19 mouse cellular contexts compared by ENCODE assay signal in genomic region chr5:131646192-131646775, GRCm38 (mm10).
A peak's percentile ranks its signal among the peaks of the same experiment; 100 is the strongest.
DNase-seq lines count a peak whose midpoint lies in the region; ATAC-seq lines count a peak whose summit lies in the region.
"Had no signal": no experiment of that assay in that cellular context is flagged by ENCODE, and none has a peak within 500 bp of the region (broad histone marks: within the 10 kb centered on the region; RNA-seq: fewer than 3 reads in every experiment).

No protein-coding gene starts in this region.

- 41% methylated on average over 10 of the region's 10 CpGs for WGBS in neural tube, embryonic 11.5 days
- 9% methylated on average over 10 of the region's 10 CpGs for WGBS in midbrain, embryonic 14.5 days

- peaks cover 58% of the 10 kb centered on the region for H3K4me1 ChIP-seq in neural tube, embryonic 11.5 days (ENCODE audit: control insufficient read depth, insufficient read depth, low read length)
- peaks cover 68% of the 10 kb centered on the region for H3K4me1 ChIP-seq in midbrain, embryonic 14.5 days (ENCODE audit: control insufficient read depth, insufficient read depth, low read length)

- no peak overlapping the region for H3K27ac ChIP-seq in neural tube, embryonic 11.5 days (ENCODE audit: low read depth, low read length)
- peak overlapping the region; percentile 52; the same call in 1 of the 2 replicates for H3K27ac ChIP-seq in midbrain, embryonic 14.5 days (replicated peaks; ENCODE audit: low read depth, low read length)
- H3K27ac ChIP-seq: limb, embryonic 13.5 days; liver, embryonic 15.5 days; stomach, postnatal 0 days had no signal

- peak; percentile 37 for DNase-seq in embryo, embryonic 10 days (ENCODE audit: low spot score)
- no peak for DNase-seq in embryo, embryonic 9.5 days (ENCODE audit: extremely low spot score)
- peak; percentile 63 for DNase-seq in neural tube, embryonic 11.5 days (ENCODE audit: low spot score)
- DNase-seq in neural tube, embryonic 10.5 days (ENCODE audit: extremely low spot score, low spot score) = no peak
- no peak for DNase-seq in midbrain, embryonic 14.5 days
- DNase-seq in heart, adult 18-20 months = no peak
- no peak for DNase-seq in lung, postnatal 4 days
- no peak for DNase-seq in cerebellum, adult 11 months
- DNase-seq: adrenal gland, adult 8-10 months; heart, adult 11 months; kidney, postnatal 14 days had no signal

- H3K4me3 ChIP-seq in neural tube, embryonic 11.5 days (ENCODE audit: low read depth, low read length) = no peak overlapping the region
- H3K4me3 ChIP-seq in midbrain, embryonic 14.5 days (replicated peaks; ENCODE audit: low read depth, low read length) = no peak overlapping the region
- H3K4me3 ChIP-seq: embryonic facial prominence, embryonic 13.5 days; heart, embryonic 15.5 days; limb, embryonic 13.5 days; liver, embryonic 15.5 days had no signal

- no peaks in the 10 kb centered on the region for H3K9me3 ChIP-seq in neural tube, embryonic 11.5 days (ENCODE audit: control insufficient read depth, low read length)
- no peaks in the 10 kb centered on the region for H3K9me3 ChIP-seq in midbrain, embryonic 14.5 days (ENCODE audit: control insufficient read depth, low read length)
- H3K9me3 ChIP-seq: embryonic facial prominence, embryonic 13.5 days; heart, embryonic 15.5 days; limb, embryonic 13.5 days; liver, embryonic 15.5 days had no signal

- no peak overlapping the region for H3K9ac ChIP-seq in neural tube, embryonic 11.5 days (ENCODE audit: low read length)
- H3K9ac ChIP-seq in midbrain, embryonic 14.5 days (replicated peaks; ENCODE audit: low read length) = no peak overlapping the region
- H3K9ac ChIP-seq: embryonic facial prominence, embryonic 13.5 days; heart, embryonic 15.5 days; limb, embryonic 13.5 days; liver, embryonic 15.5 days had no signal

- ATAC-seq in neural tube, embryonic 11.5 days (ENCODE audit: insufficient read depth, low FRiP score, low TSS enrichment) = peak; percentile 40; the same call in 1 of the 2 replicates
- no peak for ATAC-seq in midbrain, embryonic 14.5 days (ENCODE audit: low FRiP score, low TSS enrichment)
- ATAC-seq: CD4-positive, CD25-positive, alpha-beta regulatory T cell, adult 4 months; lung, postnatal 0 days had no signal

- no peaks in the 10 kb centered on the region for H3K36me3 ChIP-seq in neural tube, embryonic 11.5 days (ENCODE audit: control insufficient read depth, insufficient read depth, low read length)
- no peaks in the 10 kb centered on the region for H3K36me3 ChIP-seq in midbrain, embryonic 14.5 days (ENCODE audit: control insufficient read depth, insufficient read depth, low read length)
- H3K36me3 ChIP-seq: embryonic facial prominence, embryonic 13.5 days; G1E; heart, embryonic 15.5 days; limb, embryonic 13.5 days; liver, embryonic 15.5 days had no signal

- peaks cover 4% of the 10 kb centered on the region; the same call in 1 of the 2 replicates for H3K27me3 ChIP-seq in neural tube, embryonic 11.5 days (ENCODE audit: control insufficient read depth, insufficient read depth, low read length)
- H3K27me3 ChIP-seq in midbrain, embryonic 14.5 days (ENCODE audit: control insufficient read depth, insufficient read depth, low read length) = 0 out of 2 replicates have a peak, but pooled peaks cover 14% of the 10 kb centered on the region
- H3K27me3 ChIP-seq: heart, embryonic 15.5 days; liver, embryonic 15.5 days had no signal

- no peak overlapping the region for H3K4me2 ChIP-seq in neural tube, embryonic 11.5 days (ENCODE audit: low read depth)
- no peak overlapping the region for H3K4me2 ChIP-seq in midbrain, embryonic 14.5 days (ENCODE audit: low read length)
- H3K4me2 ChIP-seq: embryonic facial prominence, embryonic 13.5 days; heart, embryonic 15.5 days; limb, embryonic 13.5 days; liver, embryonic 15.5 days had no signal

Comparison
In these comparisons a context has a peak if more than half of its experiments do, and no peak if none do; other contexts are left out.
1. DNase-seq: peak in embryo, embryonic 10 days (single experiment) and neural tube, embryonic 11.5 days (single experiment); none in embryo, embryonic 9.5 days (single experiment), neural tube, embryonic 10.5 days (single experiment), midbrain, embryonic 14.5 days (single experiment), heart, adult 18-20 months (0 of 2), lung, postnatal 4 days (0 of 2) and cerebellum, adult 11 months (single experiment).